Mouse (Mus musculus): ENCODE measurements around the gene Cntfr.
"Not testable (repeated sequence)": the region's sequence is repeated elsewhere in the genome, so short reads cannot be mapped to it uniquely, and the experiment has no call there.

GRCm38 (mm10) chr4:41702226-41702625 lies 5.3 kb upstream of the Cntfr start:
- TF ChIP-seq CTCF, EP300 (IDR thresholded peaks at IDR 0.05; ENCODE audit: low read depth): not testable (repeated sequence)
